Mouse (Mus musculus): Measurements from ENCODE around the gene Pbx3.

Gene Pbx3

DNA sequence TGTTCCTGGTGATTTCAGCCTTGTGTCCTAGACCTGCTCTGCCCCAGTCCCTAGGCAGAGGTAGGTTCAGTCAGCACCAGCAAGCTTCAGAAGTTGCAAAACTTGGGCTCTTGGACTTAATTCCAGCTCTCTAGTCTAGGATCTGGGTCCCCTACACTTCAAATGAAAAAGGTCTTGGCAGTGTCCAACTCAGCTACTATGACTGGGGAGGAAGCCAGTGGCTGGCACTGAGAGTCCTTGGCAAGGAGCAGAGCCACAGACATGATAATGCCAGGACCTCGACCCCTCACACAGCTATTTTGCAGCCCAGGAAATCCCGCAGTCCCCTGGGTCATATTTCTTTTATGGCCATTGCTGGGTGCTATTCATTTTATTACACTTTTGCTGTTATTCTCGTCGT is 225.9 kb downstream of the Pbx3 start:
- no peak for DNase-seq (ENCODE audit: low spot score in 2 of 2)

GRCm38 (mm10) chr2:34146431-34146830 is 226.5 kb downstream of the Pbx3 start:
- DNase-seq (ENCODE audit: low spot score in 2 of 2), result no peak

DNA sequence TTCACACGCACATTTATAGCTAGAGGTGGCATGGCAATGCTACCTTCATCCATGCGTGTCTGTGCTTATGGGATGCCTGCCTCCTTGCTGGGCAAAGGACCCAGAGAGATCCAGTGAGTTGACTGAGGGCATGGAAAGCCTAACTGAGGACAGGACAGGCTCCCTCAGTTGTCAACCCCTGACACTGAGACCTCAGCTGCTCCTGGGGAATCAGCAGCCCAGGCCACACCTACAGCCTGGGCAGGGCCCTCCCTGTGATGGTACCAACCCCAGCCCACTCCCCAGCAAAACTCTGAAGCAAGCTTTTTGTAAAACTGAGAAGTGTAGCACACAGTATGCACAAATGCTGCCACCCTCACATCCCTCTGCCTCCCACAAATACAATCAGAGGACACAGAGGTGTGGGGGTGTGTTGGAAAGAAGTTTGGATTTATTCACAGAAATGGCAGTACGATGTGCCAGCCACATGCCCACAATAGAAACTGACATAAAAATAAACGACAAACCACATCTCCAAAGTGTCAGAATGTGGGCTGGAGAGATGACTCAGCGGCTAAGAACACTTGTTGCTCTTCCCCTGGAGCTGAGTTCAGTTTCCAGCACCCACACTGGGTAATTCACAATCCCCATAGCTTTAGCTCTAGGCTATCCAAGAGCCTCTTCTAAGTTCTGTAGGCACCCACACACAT is 233.3 kb downstream of the Pbx3 start:
- no peak for DNase-seq (ENCODE audit: low spot score in 2 of 2)

DNA sequence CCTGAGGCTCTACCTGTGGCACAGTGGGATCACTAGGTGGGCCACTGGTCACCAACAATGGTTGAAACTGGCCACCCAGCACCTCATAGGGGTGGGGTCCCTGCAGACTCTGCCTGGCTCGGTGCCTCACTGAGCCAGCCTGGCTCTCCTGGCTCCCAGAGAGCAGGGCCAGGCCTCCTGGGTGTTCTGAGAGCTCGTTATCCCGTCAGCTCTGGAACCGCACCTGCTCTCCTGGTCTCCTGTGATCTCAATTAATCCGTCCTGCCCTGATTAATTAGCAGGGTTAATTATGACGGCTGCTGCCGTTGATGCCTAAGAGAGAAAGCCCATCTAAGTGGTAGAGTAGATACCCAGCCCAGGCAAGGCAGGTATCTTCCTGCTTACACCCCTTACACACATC is 237.6 kb downstream of the Pbx3 start:
- no peak for DNase-seq (ENCODE audit: low spot score in 2 of 2)

- DNase-seq (ENCODE audit: low spot score in 2 of 2), result no peak
Observed at GRCm38 (mm10) chr2:34132751-34133150, 240.2 kb downstream of the Pbx3 start.

GRCm38 (mm10) chr2:34129674-34130267 is 243.2 kb downstream of the Pbx3 start:
- no peak for DNase-seq (ENCODE audit: low spot score in 2 of 2)

GRCm38 (mm10) chr2:34127871-34128270 is 245.1 kb downstream of the Pbx3 start:
- DNase-seq (ENCODE audit: low spot score in 2 of 2), result no peak

DNA sequence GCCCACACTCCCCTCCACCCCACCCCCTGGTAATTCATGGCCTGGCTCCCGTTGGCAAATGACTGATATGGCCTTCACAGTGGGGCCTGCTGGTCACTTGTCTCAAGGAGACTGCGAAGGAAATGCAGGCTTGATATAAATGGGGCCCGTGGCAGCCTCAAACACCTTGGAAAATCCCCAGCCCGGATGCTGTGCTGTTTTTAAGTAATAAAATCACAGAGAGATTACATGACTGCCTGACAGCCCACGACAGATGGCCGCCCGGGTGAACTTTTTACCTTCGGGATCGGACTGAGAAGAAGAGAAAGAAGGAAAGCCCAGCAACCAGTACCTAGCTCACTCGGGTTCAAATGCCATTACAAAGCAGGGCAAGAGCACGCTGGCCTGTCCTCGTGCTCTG is 249.0 kb downstream of the Pbx3 start:
- DNase-seq (ENCODE audit: low spot score in 2 of 2), result no peak
